Mouse (Mus musculus): Measurements from ENCODE around the gene Pde2a.

The Pde2a gene

GRCm38 (mm10) chr7:101463665-101464271, 42.3 kb downstream of the Pde2a start:
- in situ Hi-C loops (cut with MboI; ENCODE audit: low pct_unique_long_range_greater_than_20kb in 1 of 2, low sequenced_read_pairs in 2 of 2, unreplicated experiment in 1 of 2), result no loop called here

- in situ Hi-C loops (cut with MboI; ENCODE audit: low pct_unique_long_range_greater_than_20kb in 1 of 2, low sequenced_read_pairs in 2 of 2, unreplicated experiment in 1 of 2), result no loop called here
These were observed 43.4 kb downstream of the Pde2a start for GRCm38 (mm10) chr7:101464927-101465326.

GRCm38 (mm10) chr7:101465392-101465791, 43.9 kb downstream of the Pde2a start:
- in situ Hi-C loops (cut with MboI; ENCODE audit: low pct_unique_long_range_greater_than_20kb in 1 of 2, low sequenced_read_pairs in 2 of 2, unreplicated experiment in 1 of 2), result no loop called here

- in situ Hi-C loops (cut with MboI; ENCODE audit: low pct_unique_long_range_greater_than_20kb in 1 of 2, low sequenced_read_pairs in 2 of 2, unreplicated experiment in 1 of 2), result no loop called here
These were observed 44.5 kb downstream of the Pde2a start for GRCm38 (mm10) chr7:101465850-101466580.

- in situ Hi-C loops (cut with MboI; ENCODE audit: low pct_unique_long_range_greater_than_20kb in 1 of 2, low sequenced_read_pairs in 2 of 2, unreplicated experiment in 1 of 2), result no loop called here
These were observed 45.1 kb downstream of the Pde2a start for GRCm38 (mm10) chr7:101466581-101467081.

GRCm38 (mm10) chr7:101471423-101471822, 49.9 kb downstream of the Pde2a start:
- in situ Hi-C loops (cut with MboI; ENCODE audit: low pct_unique_long_range_greater_than_20kb in 1 of 2, low sequenced_read_pairs in 2 of 2, unreplicated experiment in 1 of 2), result no loop called here

- in situ Hi-C loops (cut with MboI; ENCODE audit: low pct_unique_long_range_greater_than_20kb in 1 of 2, low sequenced_read_pairs in 2 of 2, unreplicated experiment in 1 of 2), result no loop called here
These were observed 50.5 kb downstream of the Pde2a start for GRCm38 (mm10) chr7:101471968-101472480.

- in situ Hi-C loops (cut with MboI; ENCODE audit: low pct_unique_long_range_greater_than_20kb in 1 of 2, low sequenced_read_pairs in 2 of 2, unreplicated experiment in 1 of 2), result no loop called here
These were observed 51.4 kb downstream of the Pde2a start for GRCm38 (mm10) chr7:101472598-101473558.

GRCm38 (mm10) chr7:101474399-101474811, 52.9 kb downstream of the Pde2a start:
- in situ Hi-C loops (cut with MboI; ENCODE audit: low pct_unique_long_range_greater_than_20kb in 1 of 2, low sequenced_read_pairs in 2 of 2, unreplicated experiment in 1 of 2), result no loop called here

- in situ Hi-C loops (cut with MboI; ENCODE audit: low pct_unique_long_range_greater_than_20kb in 1 of 2, low sequenced_read_pairs in 2 of 2, unreplicated experiment in 1 of 2), result no loop called here
These were observed 54.5 kb downstream of the Pde2a start for GRCm38 (mm10) chr7:101476028-101476427.

- in situ Hi-C loops (cut with MboI; ENCODE audit: low pct_unique_long_range_greater_than_20kb in 1 of 2, low sequenced_read_pairs in 2 of 2, unreplicated experiment in 1 of 2), result no loop called here
These were observed 55.0 kb downstream of the Pde2a start for GRCm38 (mm10) chr7:101476493-101476892.

- in situ Hi-C loops (cut with MboI; ENCODE audit: low pct_unique_long_range_greater_than_20kb in 1 of 2, low sequenced_read_pairs in 2 of 2, unreplicated experiment in 1 of 2), result no loop called here
These were observed 55.7 kb downstream of the Pde2a start for GRCm38 (mm10) chr7:101477200-101477599.

GRCm38 (mm10) chr7:101478099-101478498, 56.6 kb downstream of the Pde2a start:
- in situ Hi-C loops (cut with MboI; ENCODE audit: low pct_unique_long_range_greater_than_20kb in 1 of 2, low sequenced_read_pairs in 2 of 2, unreplicated experiment in 1 of 2), result no loop called here

- in situ Hi-C loops (cut with MboI; ENCODE audit: low pct_unique_long_range_greater_than_20kb in 1 of 2, low sequenced_read_pairs in 2 of 2, unreplicated experiment in 1 of 2), result no loop called here
These were observed 58.4 kb downstream of the Pde2a start for GRCm38 (mm10) chr7:101479841-101480240.

- in situ Hi-C loops (cut with MboI; ENCODE audit: low pct_unique_long_range_greater_than_20kb in 1 of 2, low sequenced_read_pairs in 2 of 2, unreplicated experiment in 1 of 2), result no loop called here
These were observed 59.2 kb downstream of the Pde2a start for GRCm38 (mm10) chr7:101480671-101481070.

GRCm38 (mm10) chr7:101481872-101482498, 60.5 kb downstream of the Pde2a start:
- in situ Hi-C loops (cut with MboI; ENCODE audit: low pct_unique_long_range_greater_than_20kb in 1 of 2, low sequenced_read_pairs in 2 of 2, unreplicated experiment in 1 of 2), result no loop called here

- in situ Hi-C loops (cut with MboI; ENCODE audit: low pct_unique_long_range_greater_than_20kb in 1 of 2, low sequenced_read_pairs in 2 of 2, unreplicated experiment in 1 of 2), result no loop called here
These were observed 61.1 kb downstream of the Pde2a start for GRCm38 (mm10) chr7:101482499-101483081.

Data from mouse embryonic stem cell (cell line).